Comparison of ENCODE assay signal across 8 mouse cellular contexts in the genomic region with DNA sequence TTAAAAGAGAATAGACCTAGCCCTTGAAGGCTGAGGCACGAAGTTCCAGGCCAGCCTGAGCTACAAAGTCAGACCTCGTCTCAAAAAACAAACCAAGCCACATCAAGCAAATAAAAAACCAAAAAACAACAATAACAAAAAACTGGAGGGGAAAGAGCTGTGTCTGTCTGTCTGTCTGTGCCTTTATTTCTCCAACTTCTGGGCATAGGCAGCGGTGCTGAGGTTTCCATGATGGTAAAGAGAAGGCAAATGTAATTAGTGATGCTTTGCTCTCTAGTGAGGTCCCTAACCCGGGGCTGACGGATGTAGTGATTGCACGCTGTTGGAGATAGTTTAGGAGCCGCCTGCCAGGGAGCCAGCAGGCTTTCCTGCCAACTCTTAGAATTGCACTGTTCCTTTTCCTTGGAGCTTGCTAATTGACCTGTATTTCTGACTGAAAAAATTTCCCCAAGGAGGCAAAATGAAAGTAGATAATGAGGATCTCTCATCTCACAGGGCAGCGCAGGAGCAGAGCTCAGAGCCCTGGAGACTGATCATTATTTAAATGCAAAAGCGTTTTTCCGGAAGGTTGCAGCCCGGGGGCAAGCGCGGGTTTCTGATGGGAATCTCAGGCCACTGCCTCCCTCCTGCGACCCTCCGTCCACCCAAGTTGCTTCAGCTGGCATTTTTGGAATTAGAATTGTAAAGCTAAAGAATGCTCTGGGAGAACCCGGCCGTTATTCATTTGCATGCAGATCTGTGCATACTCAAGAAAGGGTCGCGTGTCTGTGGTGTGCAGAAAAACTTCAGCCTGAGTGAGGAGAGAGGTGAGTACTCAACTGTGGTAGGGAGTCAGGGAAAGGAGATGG. TPM values are rescaled to one million over a fixed set of nuclear protein-coding genes. Genes with fewer than 3 reads are reported as not detected.
A peak's percentile ranks its signal among the peaks of the same experiment; 100 is the strongest.
DNase-seq lines count a peak whose midpoint lies in the region; ATAC-seq and TF ChIP-seq lines count a peak whose summit lies in the region.

No protein-coding gene starts in this region.

- no peaks in the 10 kb centered on the region for H3K36me3 ChIP-seq in embryonic facial prominence, embryonic 12.5 days
- H3K36me3 ChIP-seq in intestine, postnatal 0 days (ENCODE audit: control insufficient read depth, insufficient read depth), result no peaks in the 10 kb centered on the region
- H3K36me3 ChIP-seq in neural tube, embryonic 15.5 days, result no peaks in the 10 kb centered on the region

- H3K9ac ChIP-seq in embryonic facial prominence, embryonic 12.5 days, result peak overlapping the region; percentile 24; the same call in 1 of the 2 replicates
- no peak overlapping the region for H3K9ac ChIP-seq in intestine, postnatal 0 days (ENCODE audit: low read depth, low read length)
- peak overlapping the region; percentile 24; the same call in 1 of the 2 replicates for H3K9ac ChIP-seq in neural tube, embryonic 15.5 days (replicated peaks)

- intact Hi-C loops in left cerebral cortex, adult 2 months (cut with DNase I), result loop anchor here (2.0 to 5.0 kb wide), 3 partner anchors 15 to 94 kb away; a partner anchor contains a TSS

- WGBS in embryonic facial prominence, embryonic 12.5 days, result 2% methylated on average over 19 of the region's 19 CpGs
- WGBS in intestine, postnatal 0 days, result 25% methylated on average over 19 of the region's 19 CpGs
- WGBS in neural tube, embryonic 15.5 days, result 3% methylated on average over 19 of the region's 19 CpGs

- H3K4me3 ChIP-seq in left cerebral cortex, adult 2 months, result peak overlapping the region; percentile 31
- H3K4me3 ChIP-seq in embryonic facial prominence, embryonic 12.5 days, result peak overlapping the region; percentile 24
- peak overlapping the region; percentile 14; the same call in 1 of the 2 replicates for H3K4me3 ChIP-seq in intestine, postnatal 0 days (ENCODE audit: low read depth, low read length)
- H3K4me3 ChIP-seq in neural tube, embryonic 15.5 days (replicated peaks), result peak overlapping the region; percentile 10; the same call in 1 of the 2 replicates

- ATAC-seq in embryonic facial prominence, embryonic 12.5 days (ENCODE audit: insufficient number of reproducible peaks, insufficient read depth, low FRiP score, low TSS enrichment), result no peak
- no peak for ATAC-seq in intestine, postnatal 0 days
- peak; percentile 59; the same call in 1 of the 2 replicates for ATAC-seq in neural tube, embryonic 15.5 days (ENCODE audit: low FRiP score)
- ATAC-seq in erythroid progenitor cell, adult 5-6 weeks (replicated peaks; ENCODE audit: low FRiP score, poor library complexity, severe bottlenecking), result no peak

- peak overlapping the region; percentile 58; the same call in 1 of the 2 replicates for H3K27ac ChIP-seq in left cerebral cortex, adult 2 months
- no peak overlapping the region for H3K27ac ChIP-seq in embryonic facial prominence, embryonic 12.5 days
- no peak overlapping the region for H3K27ac ChIP-seq in intestine, postnatal 0 days (ENCODE audit: low read depth, low read length)
- H3K27ac ChIP-seq in neural tube, embryonic 15.5 days (replicated peaks), result peak overlapping the region; percentile 57

- no peak for DNase-seq in left cerebral cortex, adult 2 months (ENCODE audit: extremely low spot score in 1 of 2, low spot score in 2 of 2)
- no peak for DNase-seq in left cerebral cortex, adult 18-20 months (ENCODE audit: low spot score in 2 of 2)
- no peak for DNase-seq in adrenal gland, postnatal 14 days
- no peak for DNase-seq in adrenal gland, postnatal 4 days (ENCODE audit: low spot score in 2 of 2)

- H3K9me3 ChIP-seq in embryonic facial prominence, embryonic 12.5 days, result no peaks in the 10 kb centered on the region
- H3K9me3 ChIP-seq in intestine, postnatal 0 days (ENCODE audit: control insufficient read depth), result no peaks in the 10 kb centered on the region
- no peaks in the 10 kb centered on the region for H3K9me3 ChIP-seq in neural tube, embryonic 15.5 days (replicated peaks)

- H3K4me1 ChIP-seq in embryonic facial prominence, embryonic 12.5 days, result peaks cover 9% of the 10 kb centered on the region; the same call in 1 of the 2 replicates
- H3K4me1 ChIP-seq in intestine, postnatal 0 days (replicated peaks; ENCODE audit: control insufficient read depth, insufficient read depth, low read length), result no peaks in the 10 kb centered on the region
- peaks cover 17% of the 10 kb centered on the region for H3K4me1 ChIP-seq in neural tube, embryonic 15.5 days

- peak overlapping the region; percentile 46 for H3K4me2 ChIP-seq in embryonic facial prominence, embryonic 12.5 days (replicated peaks)
- H3K4me2 ChIP-seq in intestine, postnatal 0 days (replicated peaks; ENCODE audit: low read depth), result peak overlapping the region; percentile 59
- peak overlapping the region; percentile 53 for H3K4me2 ChIP-seq in neural tube, embryonic 15.5 days

- TF ChIP-seq CTCF in left cerebral cortex, adult 2 months (IDR thresholded peaks at IDR 0.05), result no peak
- TF ChIP-seq CTCF in intestine, postnatal 0 days (IDR thresholded peaks at IDR 0.05; ENCODE audit: low read depth), result no peak

- no peaks in the 10 kb centered on the region for H3K27me3 ChIP-seq in embryonic facial prominence, embryonic 12.5 days
- no peaks in the 10 kb centered on the region for H3K27me3 ChIP-seq in intestine, postnatal 0 days (replicated peaks; ENCODE audit: control insufficient read depth, insufficient read depth, low read length)
- no peaks in the 10 kb centered on the region for H3K27me3 ChIP-seq in neural tube, embryonic 15.5 days (replicated peaks)

RNA-seq across cellular contexts. Expression of a gene that starts 14.1 kb away (rescaled TPM):
- total RNA-seq in left cerebral cortex, adult 2 months (2021), result 10 to 100 TPM; 12.9 to 16.8 TPM
- total RNA-seq in left cerebral cortex, adult 18-20 months (2021), result 10 to 100 TPM; 13.8 to 14.0 TPM
- 1.1 and 1.3 TPM in 2 replicates for polyA plus RNA-seq in embryonic facial prominence, embryonic 12.5 days (2016; fragmentation: Nextera tagmentation; extraction: Ambion mirVana)
- polyA plus RNA-seq in intestine, postnatal 0 days (2015; fragmentation: Nextera tagmentation; extraction: Ambion mirVana), result 0.48 and 0.53 TPM in 2 replicates
- polyA plus RNA-seq in neural tube, embryonic 15.5 days (2015; fragmentation: Nextera tagmentation; extraction: Ambion mirVana), result 5.1 and 6.1 TPM in 2 replicates
- total RNA-seq in erythroid progenitor cell, adult 5-6 weeks (2015; ENCODE audit: low replicate concordance), result 1.4 TPM in 1 of 2 replicates, not detected in the other
- total RNA-seq in erythroid progenitor cell, adult 5-6 weeks (2017; ENCODE audit: low replicate concordance), result 0.45 TPM in 1 of 2 replicates, not detected in the other
- 2.9 and 3.0 TPM in 2 replicates for total RNA-seq in adrenal gland, postnatal 14 days (2021)
- 1 to 10 TPM; 3.9 to 4.4 TPM for total RNA-seq in adrenal gland, postnatal 4 days (2021)

RNA-seq across cellular contexts. Expression of a gene that starts 49.1 kb away (rescaled TPM):
- 10 to 100 TPM; 46.1 to 47.6 TPM for total RNA-seq in left cerebral cortex, adult 2 months (2021)
- 10 to 100 TPM; 45.5 to 45.6 TPM for total RNA-seq in left cerebral cortex, adult 18-20 months (2021)
- polyA plus RNA-seq in embryonic facial prominence, embryonic 12.5 days (2016; fragmentation: Nextera tagmentation; extraction: Ambion mirVana), result 49.8 and 50.1 TPM in 2 replicates
- 12.9 and 15.4 TPM in 2 replicates for polyA plus RNA-seq in intestine, postnatal 0 days (2015; fragmentation: Nextera tagmentation; extraction: Ambion mirVana)
- 30.0 and 33.4 TPM in 2 replicates for polyA plus RNA-seq in neural tube, embryonic 15.5 days (2015; fragmentation: Nextera tagmentation; extraction: Ambion mirVana)
- 27.8 and 49.9 TPM in 2 replicates for total RNA-seq in erythroid progenitor cell, adult 5-6 weeks (2015; ENCODE audit: low replicate concordance)
- total RNA-seq in erythroid progenitor cell, adult 5-6 weeks (2017; ENCODE audit: low replicate concordance), result 38.9 and 41.3 TPM in 2 replicates
- 39.4 and 39.8 TPM in 2 replicates for total RNA-seq in adrenal gland, postnatal 14 days (2021)
- 10 to 100 TPM; 39.1 to 41.9 TPM for total RNA-seq in adrenal gland, postnatal 4 days (2021)

RNA-seq across cellular contexts. Expression of a gene that starts 51.4 kb away (rescaled TPM):
- total RNA-seq in left cerebral cortex, adult 2 months (2021), result 100 to 1,000 TPM; 234 to 239 TPM
- 100 to 1,000 TPM; 271 to 300 TPM for total RNA-seq in left cerebral cortex, adult 18-20 months (2021)
- 197 and 223 TPM in 2 replicates for polyA plus RNA-seq in embryonic facial prominence, embryonic 12.5 days (2016; fragmentation: Nextera tagmentation; extraction: Ambion mirVana)
- polyA plus RNA-seq in intestine, postnatal 0 days (2015; fragmentation: Nextera tagmentation; extraction: Ambion mirVana), result 54.5 and 63.0 TPM in 2 replicates
- polyA plus RNA-seq in neural tube, embryonic 15.5 days (2015; fragmentation: Nextera tagmentation; extraction: Ambion mirVana), result 443 and 497 TPM in 2 replicates
- 5.9 and 6.1 TPM in 2 replicates for total RNA-seq in erythroid progenitor cell, adult 5-6 weeks (2015; ENCODE audit: low replicate concordance)
- total RNA-seq in erythroid progenitor cell, adult 5-6 weeks (2017; ENCODE audit: low replicate concordance), result 7.0 and 9.0 TPM in 2 replicates
- 221 and 312 TPM in 2 replicates for total RNA-seq in adrenal gland, postnatal 14 days (2021)
- 100 to 1,000 TPM; 211 to 213 TPM for total RNA-seq in adrenal gland, postnatal 4 days (2021)

Comparison
In these comparisons a context has a peak if more than half of its experiments do, and no peak if none do; other contexts are left out.
1. H3K27ac ChIP-seq: peak in left cerebral cortex, adult 2 months (single experiment) and neural tube, embryonic 15.5 days (single experiment); none in embryonic facial prominence, embryonic 12.5 days (single experiment) and intestine, postnatal 0 days (single experiment).
2. RNA of a gene that starts 51.4 kb away (total RNA-seq): 221 to 312 TPM in adrenal gland, postnatal 14 days, 271 to 300 TPM in left cerebral cortex, adult 18-20 months, 234 to 239 TPM in left cerebral cortex, adult 2 months and 211 to 213 TPM in adrenal gland, postnatal 4 days; 5.9 to 9.0 TPM in erythroid progenitor cell, adult 5-6 weeks; every median in the first group is over 10 times any median in the second.
3. Peak in every context shown above with its lines, with median percentiles within 50 percentile points of each other: H3K4me3 ChIP-seq and H3K4me2 ChIP-seq.